Mouse (Mus musculus) olfactory bulb, adult 2 months (tissue): ENCODE measurements around the gene Bmp5.

Experiments
- CTCF ChIP-seq: fragments of 200-500 bp; IDR thresholded peaks from 2 replicates; pipeline ENCODE4 v1.5.1; 2012; ENCODE audit warnings: low read depth, mild to moderate bottlenecking, low read length, moderate library complexity; ENCODE audit not compliant: insufficient read depth
- POLR2A ChIP-seq: fragments of 200-500 bp; IDR thresholded peaks from 2 replicates; pipeline ENCODE4 v1.6.1; 2012; ENCODE audit warnings: mild to moderate bottlenecking, low read depth, low read length, moderate library complexity; ENCODE audit not compliant: insufficient read depth

DNA sequence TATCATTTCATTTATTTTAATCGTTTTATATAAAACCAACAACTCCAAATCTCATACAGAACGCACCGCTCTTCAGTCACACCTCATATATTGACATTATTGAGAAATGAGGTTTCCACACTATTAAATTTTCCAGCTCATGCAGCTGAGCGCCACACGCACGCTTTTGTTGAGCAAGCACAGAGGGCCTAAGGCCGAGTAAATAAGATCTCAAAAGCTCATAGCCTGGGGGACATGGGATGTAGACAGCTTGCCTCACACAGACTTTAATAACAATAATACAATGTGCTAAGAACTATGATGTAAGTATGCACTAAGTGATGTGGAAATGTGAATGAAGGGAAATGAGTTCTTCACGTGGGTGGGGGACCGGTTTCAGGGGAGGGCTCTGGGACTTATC lies 57.3 kb downstream of the Bmp5 start:
- TF ChIP-seq CTCF (no peak), POLR2A (no peak)
